Mouse (Mus musculus) bone marrow, adult 2 months (tissue): ENCODE measurements at regions not wholly inside any gene's neighbourhood (a gene's known extent, or its start where the extent isn't known, plus 50 kb on each side); places are given as distances from the start of the nearest gene placed in this dataset.

Experiments
- H3K27ac ChIP-seq: fragments of 200-500 bp; 2 replicates; pipeline ENCODE4 v1.5.1; 2012; ENCODE audit warnings: low read depth, mild to moderate bottlenecking, control low read depth, inconsistent platforms, low read length; ENCODE audit not compliant: control insufficient read depth, poor library complexity, insufficient read depth
- H3K4me1 ChIP-seq: fragments of 200-500 bp; 2 replicates; pipeline ENCODE4 v1.6.1; 2011; ENCODE audit warnings: low read length; ENCODE audit not compliant: control insufficient read depth, insufficient read depth
- H3K4me3 ChIP-seq: fragments of 200-500 bp; replicated peaks from 2 replicates; pipeline ENCODE3; 2011; ENCODE audit warnings: mild to moderate bottlenecking, low read depth, low read length, control low read depth; ENCODE audit not compliant: control insufficient read depth
- CTCF ChIP-seq: fragments of 200-500 bp; IDR thresholded peaks from 2 replicates; pipeline ENCODE4 v1.5.1; 2011; ENCODE audit warnings: low read length, control low read depth; ENCODE audit not compliant: control insufficient read depth, insufficient read depth
- POLR2A ChIP-seq: fragments of 200-500 bp; IDR thresholded peaks from 2 replicates; pipeline ENCODE4 v1.6.1; 2011; ENCODE audit warnings: low read depth, mild to moderate bottlenecking, control low read depth, low read length, borderline replicate concordance; ENCODE audit not compliant: control insufficient read depth
- WGBS: fragments of 180-500 bp; shearing (Covaris S2); methylation state at CpG from one replicate; pipeline ENCODE4 v1.1.7; 2018; 5-methylcytosine and 5-hydroxymethylcytosine counted together

DNA sequence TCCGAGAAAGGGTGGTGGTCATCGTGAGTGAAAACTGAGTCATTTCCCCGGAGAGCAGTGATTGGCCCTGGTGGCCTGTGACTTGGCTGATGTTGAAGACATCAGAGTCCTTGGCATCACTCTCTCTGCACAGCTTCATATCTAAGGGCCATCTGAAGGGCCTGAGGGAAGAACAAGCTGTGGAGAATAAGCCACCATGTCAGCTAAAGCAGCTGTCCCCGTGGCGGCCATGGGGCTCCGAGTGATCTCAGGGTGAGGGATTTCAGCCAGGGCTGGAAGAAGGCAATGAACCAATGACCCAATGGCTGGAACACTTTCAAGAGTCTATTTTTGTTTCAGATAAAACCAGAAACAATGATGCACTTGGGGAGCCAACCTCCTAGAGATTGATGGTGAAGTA is 62.2 kb downstream of the Ttc32 start:
- H3K27ac ChIP-seq: no peak overlapping the region
- no peak overlapping the region for H3K4me3 ChIP-seq
- H3K4me1 ChIP-seq: no peaks in the 10 kb centered on the region
- 77% methylated on average over 6 of the region's 6 CpGs for WGBS
- TF ChIP-seq CTCF (no peak), POLR2A (no peak)

DNA sequence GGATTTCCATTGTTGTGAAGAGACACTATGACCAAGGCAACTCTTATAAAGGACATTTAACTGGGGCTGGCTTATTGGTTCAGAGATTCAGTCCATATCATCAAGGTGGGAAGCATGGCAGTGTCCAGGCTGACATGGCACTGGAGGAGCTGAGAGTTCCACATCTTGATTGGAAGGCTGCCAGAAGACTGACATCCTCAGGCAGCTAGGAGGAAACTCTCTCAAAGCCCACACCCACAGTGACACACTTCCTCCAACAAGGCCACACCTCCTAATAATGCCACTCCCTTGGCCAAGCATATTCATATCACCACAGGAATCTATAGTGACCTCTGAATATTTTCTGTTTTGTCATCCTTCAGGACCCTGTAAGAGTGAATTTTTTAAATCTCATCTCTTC is 65.3 kb downstream of the Ttc32 start:
- Histone ChIP-seq H3K4me3 (no peak overlapping the region), H3K4me1 (no peaks in the 10 kb centered on the region), H3K27ac (no peak overlapping the region)
- TF ChIP-seq POLR2A (no peak), CTCF (no peak)

- 43% methylated on average over 3 of the region's 3 CpGs for WGBS
- H3K4me1 ChIP-seq: no peaks in the 10 kb centered on the region
- no peak overlapping the region for H3K27ac ChIP-seq
- no peak overlapping the region for H3K4me3 ChIP-seq
- TF ChIP-seq CTCF: no peak
- TF ChIP-seq POLR2A: no peak
These were observed 76.6 kb downstream of the Ttc32 start for GRCm38 (mm10) chr12:9106416-9106815.

- TF ChIP-seq CTCF: no peak
- no peak for TF ChIP-seq POLR2A
- 51% methylated on average over 7 of the region's 7 CpGs for WGBS
- H3K4me3 ChIP-seq: no peak overlapping the region
- H3K4me1 ChIP-seq: no peaks in the 10 kb centered on the region
- H3K27ac ChIP-seq: no peak overlapping the region
These were observed 80.0 kb downstream of the Ttc32 start for GRCm38 (mm10) chr12:9109806-9110205.

GRCm38 (mm10) chr12:9112161-9112674 is 82.4 kb downstream of the Ttc32 start:
- 68% methylated on average over 3 of the region's 3 CpGs for WGBS
- Histone ChIP-seq H3K4me1 (no peaks in the 10 kb centered on the region), H3K27ac (no peak overlapping the region), H3K4me3 (no peak overlapping the region)
- no peak for TF ChIP-seq CTCF
- TF ChIP-seq POLR2A: no peak

DNA sequence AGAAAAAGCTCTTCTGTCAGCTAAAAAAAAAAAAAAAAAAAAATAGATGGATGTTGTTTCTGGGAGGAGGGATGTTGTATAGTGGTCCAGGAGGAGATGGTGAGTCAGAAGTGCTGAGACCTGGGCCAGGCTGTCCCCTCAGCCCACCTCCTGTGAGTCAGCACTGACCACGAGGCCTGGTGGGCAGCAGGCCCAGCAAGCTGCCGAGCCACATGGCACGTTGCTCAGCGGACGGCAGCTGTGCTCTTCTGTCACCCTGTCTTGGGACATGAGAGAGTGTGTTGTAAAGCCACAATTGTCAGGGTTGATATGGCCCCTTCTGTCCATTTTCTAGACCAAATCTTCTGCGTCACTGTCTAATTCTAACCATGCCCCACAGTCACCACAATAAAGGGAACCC is 83.9 kb downstream of the Ttc32 start:
- 73% methylated on average over 6 of the region's 6 CpGs for WGBS
- Histone ChIP-seq H3K27ac (no peak overlapping the region), H3K4me3 (no peak overlapping the region), H3K4me1 (no peaks in the 10 kb centered on the region)
- TF ChIP-seq CTCF (no peak), POLR2A (no peak)

DNA sequence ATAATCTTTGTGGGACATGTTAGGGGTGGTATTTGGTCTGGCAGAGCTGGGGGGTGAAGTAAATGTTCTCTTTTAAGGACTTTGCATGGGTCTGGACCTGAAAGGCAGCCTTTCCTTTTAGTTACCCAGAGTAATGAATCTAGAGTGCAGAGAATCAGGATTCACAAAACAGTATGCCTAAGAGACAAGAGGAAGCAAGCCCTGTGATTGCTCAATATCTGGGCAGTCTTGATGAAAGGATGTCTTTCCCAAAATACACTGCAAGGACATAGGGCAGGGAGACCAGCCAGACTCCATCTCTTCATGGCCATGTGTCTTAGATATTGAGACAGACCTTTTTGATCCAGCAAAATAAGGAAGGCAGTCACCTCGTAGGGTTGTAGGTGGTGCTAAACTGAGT is 84.3 kb downstream of the Ttc32 start:
- no peak for TF ChIP-seq CTCF
- TF ChIP-seq POLR2A: no peak
- Histone ChIP-seq H3K4me3 (no peak overlapping the region), H3K4me1 (no peaks in the 10 kb centered on the region), H3K27ac (no peak overlapping the region)
- 65% methylated on average over 1 of the region's 1 CpGs for WGBS

DNA sequence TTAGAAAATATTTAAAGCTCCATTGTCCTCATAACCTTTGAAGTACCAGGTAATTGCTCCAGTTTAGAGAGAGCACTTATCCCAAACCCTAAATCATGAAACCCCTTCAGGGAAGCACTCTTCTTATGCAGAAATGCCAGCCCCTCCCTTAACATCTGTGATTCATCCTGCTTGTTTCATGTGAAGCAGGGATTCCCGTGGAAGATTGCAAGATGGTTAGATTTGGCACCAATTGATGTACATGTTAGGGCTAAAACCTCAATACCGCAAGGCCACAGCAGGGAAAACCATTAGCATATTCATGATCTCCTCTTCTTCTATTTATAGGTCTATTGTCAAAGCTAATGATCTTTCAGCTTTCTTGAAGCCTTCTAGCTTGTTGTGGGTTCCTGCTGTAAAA is 88.8 kb downstream of the Ttc32 start:
- H3K4me1 ChIP-seq: no peaks in the 10 kb centered on the region
- no peak for TF ChIP-seq POLR2A
- no peak for TF ChIP-seq CTCF
- no peak overlapping the region for H3K4me3 ChIP-seq
- H3K27ac ChIP-seq: no peak overlapping the region
- 66% methylated on average over 2 of the region's 2 CpGs for WGBS

DNA sequence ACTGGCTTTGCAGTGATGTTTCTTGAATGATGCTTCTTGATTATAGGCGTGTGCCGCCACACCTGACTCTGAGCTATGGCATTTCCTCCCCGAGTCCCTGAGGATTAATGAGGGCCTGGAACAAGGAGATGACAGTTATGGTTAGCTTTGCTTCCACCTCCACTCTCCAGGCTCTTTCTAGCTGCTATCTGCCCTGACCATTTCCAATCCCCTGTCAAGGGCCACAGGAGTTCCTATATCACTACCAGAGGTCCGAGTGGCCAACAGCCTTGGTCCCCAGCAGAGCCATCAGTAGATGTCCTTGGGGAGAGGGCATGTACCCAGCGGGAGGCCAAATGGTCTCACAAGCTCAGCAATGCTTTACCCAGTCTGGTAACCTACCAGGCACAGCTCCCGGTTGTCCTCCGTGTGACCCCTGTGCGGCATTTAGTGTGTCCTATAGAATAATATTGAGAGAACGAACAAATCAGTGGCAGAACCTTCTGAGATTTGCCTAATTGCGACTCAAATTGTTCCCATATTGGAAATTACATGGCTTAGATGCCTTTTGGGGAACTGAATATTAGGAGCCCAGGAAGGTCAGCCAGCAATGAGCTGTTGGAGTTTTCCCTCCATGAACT is 98.2 kb downstream of the Ttc32 start:
- Histone ChIP-seq H3K4me3 (no peak overlapping the region), H3K27ac (no peak overlapping the region), H3K4me1 (no peaks in the 10 kb centered on the region)
- TF ChIP-seq CTCF (no peak), POLR2A (no peak)
- 74% methylated on average over 10 of the region's 10 CpGs for WGBS
